Mouse (Mus musculus) heart, postnatal 0 days (tissue): Measurements from ENCODE around the gene Lrrc66. TPM values are rescaled to one million over a fixed set of nuclear protein-coding genes. Genes with fewer than 3 reads are reported as not detected.

Source experiments
- ATAC-seq: fragments of 200-750 bp; cut with Nextera tagmentation; 2 replicates; pipeline ENCODE4 v1.8.0; 2017; ENCODE audit warnings: low read depth, moderate number of reproducible peaks, moderate library complexity; ENCODE audit not compliant: insufficient read depth
- DNase-seq: peaks from one replicate; pipeline ENCODE4 v3.0.0-alpha.2; 2016; ENCODE audit warnings: low spot score
- H3K27ac ChIP-seq: fragments of 300-500 bp; sonication (generic); 2 replicates; pipeline ENCODE4 v1.5.1; 2014; ENCODE audit warnings: low read depth, mild to moderate bottlenecking
- H3K27me3 ChIP-seq: fragments of 300-500 bp; sonication (generic); 2 replicates; pipeline ENCODE4 v1.6.1; 2014; ENCODE audit warnings: low read length, mixed read lengths; ENCODE audit not compliant: control insufficient read depth, insufficient read depth
- H3K36me3 ChIP-seq: fragments of 300-500 bp; sonication (generic); replicated peaks from 2 replicates; pipeline ENCODE4 v1.6.1; 2014; ENCODE audit warnings: low read length, mixed read lengths; ENCODE audit not compliant: control insufficient read depth, insufficient read depth
- H3K4me1 ChIP-seq: fragments of 300-500 bp; sonication (generic); 2 replicates; pipeline ENCODE4 v1.6.1; 2014; ENCODE audit warnings: antibody characterized with exemption; ENCODE audit not compliant: control insufficient read depth, insufficient read depth
- H3K4me2 ChIP-seq: fragments of 300-500 bp; sonication (generic); 2 replicates; pipeline ENCODE4 v1.6.1; 2014; ENCODE audit warnings: low read depth, mild to moderate bottlenecking, low read length, moderate library complexity
- H3K4me3 ChIP-seq: fragments of 300-500 bp; sonication (generic); 2 replicates; pipeline ENCODE4 v1.5.1; 2014; ENCODE audit warnings: low read depth, low read length
- H3K9ac ChIP-seq: fragments of 300-500 bp; sonication (generic); replicated peaks from 2 replicates; pipeline ENCODE4 v1.6.1; 2014; ENCODE audit warnings: low read depth, low read length, mixed read lengths
- H3K9me3 ChIP-seq: fragments of 300-500 bp; sonication (generic); replicated peaks from 2 replicates; pipeline ENCODE4 v1.6.1; 2016; ENCODE audit warnings: low read length; ENCODE audit not compliant: control insufficient read depth
- CTCF ChIP-seq: IDR thresholded peaks from 2 replicates; pipeline ENCODE4 v1.5.1; 2016; ENCODE audit warnings: antibody characterized with exemption, control low read depth, low read depth
- EP300 ChIP-seq: IDR thresholded peaks from 2 replicates; pipeline ENCODE4 v1.6.1; 2016; ENCODE audit warnings: antibody characterized with exemption, low read depth
- WGBS: fragments of 180-500 bp; shearing (Covaris S2); extraction: QIAGEN DNeasy Blood & Tissue Kit; methylation state at CpG from one replicate; pipeline ENCODE4 v1.1.7; 2014; 5-methylcytosine and 5-hydroxymethylcytosine counted together
- polyA plus RNA-seq: library from polyadenylated mRNA; unstranded; fragments of >200 nt; fragmentation: Nextera tagmentation; extraction: Ambion mirVana; gene quantifications from 2 replicates; pipeline ENCODE4 v1.2.1, GENCODE M21; 2015
- total RNA-seq: library from RNA; depleted of rRNA; stranded (reverse); fragments of >200 nt; gene quantifications from 2 replicates; pipeline ENCODE4 v1.2.3, GENCODE M21; 2014; ENCODE audit warnings: low replicate concordance

The Lrrc66 gene
- total and polyA plus RNA-seq, 2 experiments from 2014 or later = 0.07 TPM; not detected in 1

GRCm38 (mm10) chr5:73651855-73652201 lies 19.5 kb upstream of the Lrrc66 start:
- H3K27ac ChIP-seq = no peak overlapping the region
- H3K4me1 ChIP-seq = peaks cover 2% of the 10 kb centered on the region; the same call in 1 of the 2 replicates
- no peaks in the 10 kb centered on the region for H3K9me3 ChIP-seq
- WGBS = 4% methylated on average over 4 of the region's 4 CpGs
- no peak for TF ChIP-seq EP300
- TF ChIP-seq CTCF = no peak
- peak overlapping the region; percentile 97 for H3K4me2 ChIP-seq
- no peaks in the 10 kb centered on the region for H3K36me3 ChIP-seq
- H3K27me3 ChIP-seq = peaks cover 55% of the 10 kb centered on the region
- H3K9ac ChIP-seq = peak overlapping the region; percentile 39; the same call in 1 of the 2 replicates
- H3K4me3 ChIP-seq = peak overlapping the region; percentile 62
- DNase-seq (no peak), ATAC-seq (no peak)

- H3K4me2 ChIP-seq = peak within 1 kb of the TSS; percentile 97
Observed at GRCm38 (mm10) chr5:73651061-73651854, 18.9 kb upstream of the Lrrc66 start, which contains the start of gene Spata18. TSS of gene Spata18 (plus strand) at chr5:73651379.

GRCm38 (mm10) chr5:73650365-73650964 lies 18.1 kb upstream of the Lrrc66 start:
- peak overlapping the region; percentile 62 for H3K4me3 ChIP-seq
- TF ChIP-seq EP300 = no peak
- TF ChIP-seq CTCF = no peak
- peaks cover 7% of the 10 kb centered on the region; the same call in 1 of the 2 replicates for H3K4me1 ChIP-seq
- no peaks in the 10 kb centered on the region for H3K36me3 ChIP-seq
- 1% methylated on average over 15 of the region's 15 CpGs for WGBS
- ATAC-seq = no peak
- peak overlapping the region; percentile 97 for H3K4me2 ChIP-seq
- no peak overlapping the region for H3K27ac ChIP-seq
- H3K9ac ChIP-seq = peak overlapping the region; percentile 39
- no peaks in the 10 kb centered on the region for H3K9me3 ChIP-seq
- no peak for DNase-seq
- H3K27me3 ChIP-seq = peaks cover 55% of the 10 kb centered on the region

More at GRCm38 (mm10) chr5:73651061-73651854, 18.9 kb upstream of the Lrrc66 start, which contains the start of gene Spata18:
- Histone ChIP-seq H3K4me1 (peaks cover 7% of the 10 kb centered on the region; the same call in 1 of the 2 replicates), H3K9ac (peak within 1 kb of the TSS; percentile 39), H3K36me3 (no peaks in the 10 kb centered on the region), H3K27me3 (peaks cover 55% of the 10 kb centered on the region), H3K9me3 (no peaks in the 10 kb centered on the region), H3K4me3 (peak within 1 kb of the TSS; percentile 62), H3K27ac (0 out of 2 replicates have a peak within 1 kb of the TSS, but pooled peaks have one; percentile 8)
- ATAC-seq (no peak), DNase-seq (peak; percentile 17)
- under 1% methylated on average over 57 of the region's 57 CpGs for WGBS
- TF ChIP-seq CTCF (no peak), EP300 (no peak)

DNA sequence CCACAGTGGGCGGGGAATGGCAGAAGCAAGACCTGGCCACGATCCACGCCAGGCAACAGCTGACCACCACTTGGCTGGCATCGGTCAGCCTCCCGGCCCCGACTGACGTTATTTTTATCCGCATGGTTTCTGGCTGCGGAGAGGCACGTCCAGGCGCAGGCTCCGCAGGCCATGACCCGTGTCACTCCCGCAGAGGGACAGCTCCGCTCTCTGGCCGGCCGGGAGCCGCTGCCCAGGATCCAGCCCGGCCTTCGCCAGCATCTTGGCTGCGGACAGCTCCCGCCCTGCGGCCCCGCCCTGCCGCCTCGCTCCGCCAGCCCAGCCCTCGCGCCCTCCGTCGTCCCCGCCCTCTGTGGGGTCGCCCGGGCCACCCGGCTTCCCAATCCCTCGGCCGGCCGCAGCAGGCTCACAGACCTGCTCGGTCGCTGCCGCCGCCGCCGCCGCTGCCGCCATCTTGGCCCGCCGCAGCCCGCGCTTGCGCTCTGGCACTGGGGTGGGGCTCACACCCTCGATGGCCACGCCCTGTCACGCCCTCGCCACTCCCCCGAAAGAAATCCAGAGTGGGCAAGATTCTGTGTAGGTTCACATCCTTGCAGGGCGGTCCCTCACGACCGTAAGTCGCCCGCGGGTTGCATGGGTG lies 15.1 kb upstream of the Lrrc66 start, which contains the start of gene Sgcb:
TSS of gene Sgcb (minus strand) at position 530 of the 640 bp plus-strand sequence.
- H3K4me2 ChIP-seq = peak within 1 kb of the TSS; percentile 67
- peaks cover 16% of the 10 kb centered on the region; the same call in 1 of the 2 replicates for H3K36me3 ChIP-seq
- no peaks in the 10 kb centered on the region for H3K9me3 ChIP-seq
- peak within 1 kb of the TSS; percentile 77 for H3K4me3 ChIP-seq
- peaks cover 7% of the 10 kb centered on the region; the same call in 1 of the 2 replicates for H3K4me1 ChIP-seq
- H3K27ac ChIP-seq = peak within 1 kb of the TSS; percentile 94
- H3K9ac ChIP-seq = peak within 1 kb of the TSS; percentile 73
- TF ChIP-seq CTCF (no peak), EP300 (no peak)
- DNase-seq = peak; percentile 76
- ATAC-seq = peak; percentile 90
- H3K27me3 ChIP-seq = peaks cover 40% of the 10 kb centered on the region
- WGBS = under 1% methylated on average over 56 of the region's 62 CpGs

DNA sequence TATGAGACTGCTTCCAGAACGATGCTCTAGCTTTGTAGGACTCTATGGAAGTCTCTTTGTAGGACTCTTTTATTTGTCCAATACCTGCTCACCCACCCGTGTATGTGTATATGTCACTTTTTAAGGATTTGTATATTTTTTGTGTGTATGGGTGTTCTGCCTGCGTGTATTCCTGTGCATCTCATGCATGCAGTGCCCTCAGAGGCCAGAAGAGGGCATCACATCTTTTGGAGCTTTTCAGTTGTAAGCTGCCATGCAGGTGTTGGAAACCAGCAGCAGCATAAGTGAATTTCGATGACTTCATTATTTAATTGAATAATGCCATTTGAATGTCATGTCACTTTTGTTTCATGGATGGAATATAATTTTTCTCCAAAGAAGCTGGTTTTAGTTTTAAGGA lies 9.8 kb upstream of the Lrrc66 start:
- Histone ChIP-seq H3K9ac (no peak overlapping the region), H3K4me3 (no peak overlapping the region), H3K9me3 (no peaks in the 10 kb centered on the region), H3K4me1 (0 out of 2 replicates have a peak, but pooled peaks cover 7% of the 10 kb centered on the region), H3K27ac (no peak overlapping the region), H3K36me3 (peaks cover 51% of the 10 kb centered on the region), H3K27me3 (no peaks in the 10 kb centered on the region), H3K4me2 (no peak overlapping the region)
- DNase-seq = no peak
- ATAC-seq = no peak
- 84% methylated on average over 4 of the region's 4 CpGs for WGBS
- TF ChIP-seq EP300 = no peak
- TF ChIP-seq CTCF = peak; percentile 52
